Mouse (Mus musculus): ENCODE data around the gene Man2a1.
A peak's percentile ranks its signal among the peaks of the same experiment; 100 is the strongest.

The Man2a1 gene

DNA sequence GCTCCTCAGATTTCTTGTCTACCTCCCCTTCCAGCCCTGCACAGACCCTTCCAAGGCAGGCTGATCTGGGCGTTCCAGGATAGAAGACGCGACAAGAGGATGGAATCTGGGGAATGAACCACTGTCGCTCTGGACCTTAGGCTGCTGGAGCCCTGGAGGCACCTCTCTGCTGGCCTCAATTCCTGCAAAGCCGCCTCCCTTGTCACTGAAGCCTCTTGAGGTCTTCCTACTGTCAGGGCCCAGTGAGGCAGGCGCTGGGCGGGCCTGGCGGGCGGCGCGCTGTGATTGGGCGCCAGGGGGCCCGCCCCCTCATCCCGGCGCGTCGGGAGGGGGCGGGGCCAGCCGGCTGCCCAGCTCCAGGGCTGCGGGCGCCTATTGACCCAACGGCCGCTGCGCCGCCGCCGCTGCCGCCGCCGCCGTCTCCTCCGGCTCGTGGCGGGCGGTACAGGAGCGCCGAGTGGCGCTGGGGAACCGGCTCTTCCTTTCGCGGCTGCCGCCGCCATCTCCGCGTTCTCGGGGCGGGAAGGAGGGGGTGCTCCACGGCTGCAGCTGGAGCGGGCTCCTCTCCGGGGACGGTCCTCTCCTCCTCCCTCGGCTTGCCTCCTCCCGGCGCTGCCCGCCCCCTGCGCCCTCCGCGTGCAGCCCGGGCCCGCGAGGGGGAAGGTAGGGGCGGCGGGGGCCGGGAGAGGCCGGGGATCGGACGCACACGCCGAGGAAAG, at the start of gene Man2a1:
TSS of gene Man2a1 (plus strand) at position 365 of the 719 bp plus-strand sequence.
- peak; percentile 84 for DNase-seq (ENCODE audit: low read depth, low spot score)

DNA sequence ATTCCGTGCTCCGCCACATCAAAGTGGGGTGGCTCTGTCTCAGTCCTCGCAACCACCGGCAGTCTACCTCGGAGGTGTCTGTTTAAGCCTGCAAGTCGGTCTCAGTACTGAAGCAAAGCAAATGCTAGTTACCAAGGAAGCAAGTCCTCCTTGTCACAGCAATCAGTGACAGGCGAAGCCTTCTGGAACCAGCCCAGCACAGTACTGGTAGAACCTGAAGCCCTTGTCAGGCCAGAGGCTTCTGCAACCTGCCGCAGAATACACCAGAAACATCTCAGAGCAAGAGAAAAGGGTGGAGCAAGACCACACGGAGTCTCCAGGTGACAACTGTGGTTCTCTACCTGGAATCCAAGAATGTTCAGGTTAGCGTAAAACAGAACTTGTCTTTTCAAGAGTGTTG, 47.2 kb upstream of the Man2a1 start:
- no peak for DNase-seq (ENCODE audit: low read depth, low spot score)

DNA sequence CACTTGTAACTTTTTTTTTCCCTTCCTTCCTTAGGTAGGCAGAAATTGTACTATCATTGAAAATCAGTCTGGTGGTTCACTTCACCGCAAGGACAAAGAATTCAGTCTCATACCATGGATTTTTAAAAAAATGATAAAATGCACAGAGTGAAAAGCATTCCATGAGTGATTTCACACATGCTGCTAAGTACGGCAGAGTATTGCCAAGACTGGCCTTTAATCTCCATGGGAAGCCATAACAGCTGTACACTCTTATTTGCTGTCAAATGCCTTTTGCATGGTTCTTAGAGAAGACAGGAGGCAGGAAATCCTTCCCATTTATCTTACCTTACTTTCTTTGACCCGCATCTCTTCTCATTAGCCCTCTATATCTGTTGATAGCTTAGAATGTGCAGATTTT, 45.6 kb upstream of the Man2a1 start:
- no peak for DNase-seq (ENCODE audit: low read depth, low spot score)

DNA sequence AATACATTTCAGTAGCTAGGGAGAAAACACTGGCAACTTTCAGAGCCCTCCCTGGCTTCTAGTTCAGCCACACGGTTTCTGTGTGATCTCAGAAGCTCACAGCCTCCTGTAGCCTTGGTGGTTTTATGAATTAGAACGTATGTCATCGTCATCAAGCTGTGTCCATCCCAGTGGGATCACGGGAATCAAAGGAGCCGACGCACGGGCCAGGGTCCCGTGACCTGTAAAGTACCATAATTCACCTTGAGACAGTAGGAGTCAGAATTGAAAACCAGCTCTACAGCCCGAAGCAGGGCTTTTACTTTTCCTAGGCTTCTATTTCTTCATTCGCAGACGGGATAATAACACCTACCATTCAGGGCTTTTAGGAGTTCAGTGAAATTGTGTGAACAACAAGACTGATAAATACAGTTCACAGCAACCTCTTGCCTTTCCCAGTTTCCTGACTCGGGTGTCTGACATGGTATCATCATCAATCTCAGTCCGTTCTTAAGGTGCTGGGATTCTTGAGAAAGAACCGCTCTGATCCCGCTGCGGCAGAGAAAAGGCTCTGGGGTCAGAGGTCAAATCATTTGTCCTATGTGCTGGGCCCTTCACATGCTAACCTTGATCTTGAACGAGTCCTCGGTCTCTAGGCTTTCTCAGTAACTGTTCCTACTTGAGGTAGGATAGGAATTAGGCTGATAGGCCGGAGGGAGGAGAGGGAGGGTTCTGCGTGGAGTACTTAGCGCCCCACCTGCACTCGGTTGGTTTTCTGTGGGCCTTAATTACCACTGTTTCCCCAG, 43.7 kb upstream of the Man2a1 start:
- DNase-seq (ENCODE audit: low read depth, low spot score), result no peak

DNA sequence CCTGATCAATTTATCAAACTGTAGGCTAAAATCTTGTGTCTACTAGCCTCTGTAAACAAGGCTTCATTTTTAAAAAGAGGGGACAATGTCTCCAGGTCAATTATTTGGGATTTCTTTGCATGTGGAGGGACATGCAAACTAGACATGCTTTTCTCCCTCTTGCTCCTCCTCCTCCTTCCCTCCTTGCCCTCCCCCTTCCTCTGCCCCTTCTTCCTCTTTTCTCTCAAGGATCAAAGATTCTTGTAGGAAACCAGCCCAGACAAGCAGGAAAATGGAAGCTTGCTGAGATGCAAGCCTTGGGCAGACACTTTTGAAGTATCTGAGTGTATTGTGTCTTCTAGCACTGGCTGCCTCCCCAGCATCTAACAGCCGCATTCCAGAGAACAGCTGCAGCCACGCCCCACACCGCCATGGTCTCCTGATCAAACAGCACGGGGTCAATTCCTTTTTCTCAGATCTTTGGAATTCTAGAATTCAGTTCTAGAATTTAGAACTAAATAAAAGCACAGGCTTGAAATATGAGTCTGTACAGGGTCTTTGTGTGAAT, 41.5 kb upstream of the Man2a1 start:
- DNase-seq (ENCODE audit: low read depth, low spot score), result peak; percentile 53

DNA sequence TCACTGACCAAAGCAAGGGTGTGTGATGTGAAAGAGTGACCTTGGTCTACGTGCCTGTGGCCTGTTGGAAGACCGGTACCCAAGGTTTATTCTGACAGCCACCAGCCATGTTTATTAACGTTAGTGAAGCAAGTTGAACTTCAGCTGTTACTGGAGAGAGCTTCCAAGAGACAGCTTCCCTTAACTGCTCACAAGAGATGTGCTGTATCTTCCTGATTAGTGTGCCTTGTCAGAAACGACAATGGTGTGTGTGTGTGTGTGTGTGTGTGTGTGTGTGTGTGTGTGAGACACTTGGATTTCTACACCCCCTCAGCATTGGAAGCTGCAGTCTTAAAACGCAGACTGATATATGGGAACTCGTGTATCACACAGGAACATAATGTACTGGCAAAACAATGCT, 34.1 kb upstream of the Man2a1 start:
- no peak for DNase-seq (ENCODE audit: low read depth, low spot score)

DNA sequence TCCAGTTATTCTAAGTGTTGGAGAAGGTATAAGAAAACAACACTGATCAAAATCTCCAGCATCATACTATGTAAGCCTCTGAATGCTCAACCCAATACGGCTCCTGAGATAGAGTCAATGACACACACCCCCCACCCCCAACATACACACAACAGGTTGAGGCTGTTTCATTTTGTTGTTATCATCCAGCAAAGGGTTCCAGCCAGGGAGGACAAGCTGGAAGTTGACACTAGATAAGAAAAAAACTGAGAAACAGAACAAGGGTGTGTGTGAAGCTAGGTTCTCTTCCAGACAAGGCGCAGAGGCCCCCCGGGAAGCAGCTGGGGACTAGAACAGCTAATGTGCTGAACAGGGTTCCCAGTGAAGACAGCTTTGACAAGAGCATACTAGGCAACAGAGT, 33.0 kb upstream of the Man2a1 start:
- no peak for DNase-seq (ENCODE audit: low read depth, low spot score)

DNA sequence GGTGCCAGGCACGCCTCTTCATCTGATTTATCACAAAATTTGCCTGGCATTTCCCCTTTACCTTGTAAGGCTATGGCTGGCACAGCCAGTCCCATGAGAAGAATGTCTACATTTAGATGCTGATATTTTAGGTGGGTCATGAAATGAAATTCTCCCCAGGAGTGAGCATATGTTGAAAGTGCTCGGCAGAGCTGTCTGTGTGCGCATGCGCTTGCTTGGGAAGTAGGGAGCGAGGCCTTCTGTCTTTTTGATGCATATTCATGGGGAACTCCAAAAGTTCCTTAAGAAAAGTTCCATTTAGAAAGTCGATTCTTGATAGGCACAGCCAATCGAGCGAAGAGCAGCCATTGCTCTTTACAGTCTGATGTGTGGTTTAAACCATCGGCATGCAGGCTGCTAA, 26.6 kb upstream of the Man2a1 start:
- DNase-seq (ENCODE audit: low read depth, low spot score), result no peak

DNA sequence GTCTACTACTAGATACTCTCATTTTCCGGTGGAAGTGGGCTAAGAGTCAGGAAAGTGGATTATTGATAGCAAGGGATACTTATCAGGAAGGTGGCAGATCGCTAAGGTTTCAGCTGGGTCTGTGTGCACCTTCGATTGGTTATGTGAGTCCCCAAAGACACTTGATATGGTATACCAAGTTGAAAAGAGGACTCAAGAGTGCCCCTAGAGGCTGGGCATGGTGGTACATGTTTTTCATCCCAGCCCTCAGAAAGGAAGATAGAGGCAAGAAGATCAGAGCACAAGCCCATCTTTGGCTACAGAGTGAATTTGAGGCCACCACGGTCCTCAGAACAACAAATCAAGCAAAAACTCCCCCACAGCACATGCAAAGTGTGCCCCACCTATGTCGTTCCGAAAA, 25.3 kb upstream of the Man2a1 start:
- DNase-seq (ENCODE audit: low read depth, low spot score), result peak; percentile 39

DNA sequence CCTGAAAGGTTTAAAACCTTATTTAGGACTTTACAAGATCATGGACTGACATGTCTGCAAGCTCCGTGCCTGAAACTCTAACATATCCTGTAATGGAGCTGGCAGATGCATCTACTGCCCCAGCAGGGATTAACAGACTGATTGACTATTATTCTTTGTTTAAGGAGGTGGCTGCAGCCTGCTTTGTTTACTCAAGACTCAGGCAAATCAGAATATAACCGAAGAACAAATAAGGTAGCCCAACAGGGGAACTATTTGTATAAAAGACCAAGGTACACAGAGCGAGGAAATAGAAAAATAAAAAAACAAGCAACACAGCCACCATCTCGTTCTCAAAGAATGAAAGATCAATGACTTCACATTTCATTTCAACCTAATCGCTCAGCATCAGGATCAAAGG, 23.1 kb upstream of the Man2a1 start:
- no peak for DNase-seq (ENCODE audit: low read depth, low spot score)

DNA sequence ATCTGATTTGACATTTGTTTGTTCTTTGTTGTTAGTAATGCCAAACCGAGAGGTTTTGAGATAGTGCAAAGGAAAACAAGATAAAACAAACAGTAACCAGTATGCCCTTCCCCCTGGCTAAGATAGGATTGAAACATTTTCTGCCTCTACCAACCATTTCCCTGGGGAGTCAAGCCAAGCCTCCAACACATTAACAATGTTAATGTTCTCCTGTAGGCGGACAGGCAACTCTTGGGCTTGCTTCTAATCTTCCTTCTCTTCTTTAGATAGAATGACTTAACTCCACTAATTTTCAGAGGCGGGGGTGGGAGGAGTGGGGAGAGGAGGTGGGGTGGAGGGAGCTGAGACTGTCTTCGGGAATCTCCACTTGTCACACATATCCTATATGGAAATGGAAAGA, 22.2 kb upstream of the Man2a1 start:
- DNase-seq (ENCODE audit: low read depth, low spot score), result peak; percentile 38

DNA sequence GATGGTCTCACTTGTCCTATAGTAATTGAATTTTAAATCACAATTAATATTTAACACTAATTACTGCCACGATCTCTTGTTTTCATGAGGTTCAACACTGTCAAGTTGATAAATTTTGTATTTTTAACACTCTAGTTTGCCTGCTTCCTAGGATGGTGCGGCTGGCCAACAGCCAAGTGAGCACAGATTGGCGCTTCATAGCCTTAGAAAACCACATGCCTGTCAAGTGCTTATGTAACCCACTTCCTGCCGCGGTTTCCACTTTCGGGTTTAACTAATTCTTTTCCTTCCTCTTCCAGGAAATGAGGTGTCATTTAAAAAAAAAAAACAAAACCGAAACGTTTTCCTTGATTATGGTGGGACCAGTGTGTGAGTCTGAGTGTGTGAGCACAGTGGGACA, 20.8 kb upstream of the Man2a1 start:
- DNase-seq (ENCODE audit: low read depth, low spot score), result no peak

DNA sequence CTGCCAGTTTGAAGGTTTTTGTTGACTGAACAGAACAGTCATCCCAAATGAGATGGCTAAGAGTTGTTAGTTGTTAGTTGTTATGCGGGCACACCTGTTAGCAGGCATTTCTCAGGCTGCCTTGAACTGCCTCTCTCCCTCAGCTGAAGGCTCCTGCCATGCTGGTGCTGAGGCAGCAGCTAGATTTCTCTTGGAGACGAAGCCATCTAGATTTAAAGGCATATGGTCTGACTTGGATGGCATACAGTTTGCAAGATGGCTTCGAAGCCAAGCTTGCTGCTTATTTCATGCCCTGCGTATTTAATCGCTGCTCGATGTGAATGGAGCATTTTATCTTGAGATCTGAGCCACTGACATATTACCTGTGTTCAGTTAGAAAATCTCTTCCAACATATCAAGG, 19.4 kb upstream of the Man2a1 start:
- DNase-seq (ENCODE audit: low read depth, low spot score), result no peak

DNA sequence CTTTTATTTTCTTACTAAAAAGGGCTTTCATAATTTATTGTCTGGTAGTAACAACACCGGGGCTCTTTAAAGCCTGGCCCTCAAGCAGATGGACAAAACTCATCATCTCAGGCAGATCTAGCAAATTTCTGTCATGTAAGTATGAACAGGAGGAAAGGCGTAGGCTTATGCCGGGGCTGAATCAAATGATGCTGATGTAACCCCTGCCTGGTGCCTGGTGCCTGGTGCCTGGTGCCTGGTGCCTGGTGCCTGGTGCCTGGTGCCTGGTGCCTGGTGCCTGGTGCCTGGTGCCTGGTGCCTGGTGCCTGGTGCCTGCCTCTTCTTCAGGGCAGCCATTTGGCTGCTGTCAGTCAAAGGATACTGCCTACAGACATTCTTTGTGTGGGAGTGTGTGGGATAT, 18.6 kb upstream of the Man2a1 start:
- DNase-seq (ENCODE audit: low read depth, low spot score), result no peak

DNA sequence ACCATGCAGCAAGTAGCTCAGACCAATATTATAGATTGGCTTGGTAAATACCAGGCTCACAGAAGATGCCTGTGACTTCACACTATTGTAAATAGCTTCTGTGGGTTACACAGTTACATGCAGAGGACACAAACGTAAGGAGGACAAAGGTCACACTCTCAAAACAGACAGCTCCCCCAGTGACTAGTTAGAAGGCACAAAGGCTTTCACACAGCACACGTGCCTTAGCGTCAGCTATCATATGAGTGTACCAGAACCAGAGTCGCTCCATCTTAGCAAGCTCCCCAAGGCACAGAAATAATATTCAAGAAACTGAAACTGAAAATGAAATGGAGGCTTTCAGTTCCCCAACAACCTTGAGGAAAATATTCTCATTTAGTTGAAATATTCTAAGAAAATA, 10.1 kb upstream of the Man2a1 start:
- DNase-seq (ENCODE audit: low read depth, low spot score), result no peak

DNA sequence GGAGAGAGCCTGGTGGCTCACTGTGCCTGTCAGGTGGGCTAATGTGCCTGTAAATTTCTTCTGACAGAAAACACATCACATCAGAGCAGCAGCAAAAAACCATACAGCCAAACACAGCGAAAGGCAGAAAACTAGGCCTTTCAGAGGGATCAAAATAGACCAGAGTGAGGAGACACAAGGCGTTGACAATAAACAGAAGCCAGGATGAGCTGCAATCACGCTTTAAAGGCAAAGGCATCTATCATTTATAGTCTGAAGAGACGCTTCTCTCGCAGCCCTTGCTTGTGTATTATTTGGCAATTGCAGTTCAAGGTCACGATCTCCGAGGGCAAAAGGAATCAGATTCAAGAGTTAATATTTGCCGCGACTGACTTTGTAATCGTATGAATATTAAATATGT, 9.2 kb upstream of the Man2a1 start:
- DNase-seq (ENCODE audit: low read depth, low spot score), result no peak

DNA sequence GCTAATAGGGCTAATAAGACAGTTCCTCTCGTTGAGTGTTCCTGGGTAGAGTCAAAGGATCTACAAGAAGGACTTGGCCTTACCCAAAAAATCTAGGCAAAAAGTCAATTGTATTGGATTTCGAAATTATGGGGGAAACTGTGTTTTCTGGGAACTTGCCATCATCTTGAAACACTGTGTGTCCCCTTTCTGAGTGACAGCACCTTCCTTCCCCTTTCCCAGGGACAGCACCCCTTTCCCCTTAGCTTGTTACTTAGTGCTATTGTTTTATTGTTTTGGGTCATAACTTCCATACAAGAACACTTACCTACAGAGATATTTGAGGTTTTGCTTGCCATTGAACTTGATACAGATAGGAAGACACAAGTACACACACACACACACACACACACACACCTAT, 8.2 kb upstream of the Man2a1 start:
- no peak for DNase-seq (ENCODE audit: low read depth, low spot score)

DNA sequence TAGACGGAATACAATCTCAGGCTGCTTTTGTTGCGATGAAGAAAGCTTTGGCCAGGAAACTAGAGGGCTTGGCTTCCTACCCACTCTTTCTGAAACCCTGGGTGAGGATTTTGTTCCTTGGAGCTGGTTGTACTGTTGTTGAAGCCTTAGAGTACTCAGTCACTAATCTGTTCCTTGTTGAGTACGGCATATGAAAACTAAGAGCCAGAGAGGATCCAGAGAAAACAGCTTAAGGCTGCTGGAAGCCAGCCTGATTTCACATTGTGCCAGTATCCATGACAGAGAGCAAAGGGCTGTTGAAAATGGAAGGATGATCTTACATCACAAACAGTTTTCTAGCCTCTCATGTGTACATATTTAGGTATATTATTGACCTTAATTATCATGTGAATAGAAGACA, 7.7 kb upstream of the Man2a1 start:
- DNase-seq (ENCODE audit: low read depth, low spot score), result no peak

DNA sequence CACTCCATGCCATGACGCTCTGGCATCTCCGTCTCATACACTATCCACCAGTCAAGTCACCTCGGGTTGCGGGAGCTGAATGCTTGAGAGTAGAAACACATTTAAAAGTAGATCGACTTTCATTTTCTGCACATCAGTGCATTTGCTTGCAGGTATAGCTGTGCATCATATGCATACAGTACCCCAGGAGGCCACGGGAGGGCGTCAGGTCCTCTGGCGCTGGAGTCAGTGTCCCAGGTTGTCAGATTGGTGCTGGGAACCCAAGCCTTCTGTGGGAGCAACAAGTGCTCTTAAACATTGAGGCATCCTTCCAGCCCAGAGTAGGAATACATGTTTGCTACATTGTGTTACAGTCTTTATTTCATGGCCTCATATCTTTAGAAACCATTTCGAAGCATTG, 2.8 kb upstream of the Man2a1 start:
- DNase-seq (ENCODE audit: low read depth, low spot score), result no peak

DNA sequence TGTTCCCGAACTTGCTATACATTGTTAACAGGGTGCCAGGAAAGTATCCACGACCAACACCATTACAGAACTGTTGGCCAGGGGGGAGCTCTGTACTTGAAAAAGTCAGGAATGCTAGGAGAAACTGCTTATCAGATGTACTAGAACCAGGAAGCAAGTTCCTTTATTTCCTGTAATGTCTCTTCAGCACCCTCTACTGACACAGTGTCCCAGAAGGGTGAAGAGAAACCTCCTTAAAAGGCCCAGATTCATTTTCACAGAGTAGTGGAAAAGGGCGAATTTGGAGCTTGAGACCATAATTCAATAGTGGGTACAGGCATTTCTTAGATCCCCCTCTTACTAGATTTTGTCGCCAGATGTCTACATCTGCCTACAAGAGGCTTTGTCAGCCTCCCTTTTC, 620 bp upstream of the Man2a1 start:
- peak; percentile 92 for DNase-seq (ENCODE audit: low read depth, low spot score)

DNA sequence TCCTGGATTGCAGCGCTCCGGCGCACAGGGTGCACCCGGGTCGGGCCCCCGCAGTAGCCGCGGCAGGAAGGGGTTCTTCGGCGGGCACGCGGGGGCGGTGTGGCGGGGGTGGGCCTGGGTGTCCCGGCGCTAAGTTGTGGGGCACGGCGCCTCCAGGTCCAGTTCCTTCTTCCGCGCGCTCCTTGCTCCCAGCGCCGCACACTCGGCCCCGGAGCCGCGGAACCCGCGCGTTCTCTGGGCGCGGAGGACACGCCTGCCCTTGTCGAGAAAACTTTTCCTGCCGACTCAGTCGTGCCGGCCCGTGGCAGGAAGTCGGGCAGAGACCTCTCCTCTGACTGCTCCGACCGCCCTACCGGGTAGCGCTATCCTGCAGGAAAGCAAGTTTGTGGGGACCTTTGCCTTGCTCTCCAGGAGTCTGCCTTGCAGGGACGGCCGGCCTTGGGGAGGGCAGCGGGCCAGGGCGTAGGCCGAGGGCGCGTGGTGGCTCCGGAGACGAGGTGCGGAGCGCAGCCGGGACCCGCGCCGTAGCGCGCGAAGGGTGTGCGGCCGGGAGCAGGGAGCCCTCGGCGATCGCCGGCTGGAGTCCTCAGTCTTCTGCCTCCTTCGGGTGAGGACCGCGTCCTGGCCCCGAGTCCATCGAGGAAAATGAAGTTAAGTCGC, 685 bp downstream of the Man2a1 start:
- DNase-seq (ENCODE audit: low read depth, low spot score), result peak; percentile 56

DNA sequence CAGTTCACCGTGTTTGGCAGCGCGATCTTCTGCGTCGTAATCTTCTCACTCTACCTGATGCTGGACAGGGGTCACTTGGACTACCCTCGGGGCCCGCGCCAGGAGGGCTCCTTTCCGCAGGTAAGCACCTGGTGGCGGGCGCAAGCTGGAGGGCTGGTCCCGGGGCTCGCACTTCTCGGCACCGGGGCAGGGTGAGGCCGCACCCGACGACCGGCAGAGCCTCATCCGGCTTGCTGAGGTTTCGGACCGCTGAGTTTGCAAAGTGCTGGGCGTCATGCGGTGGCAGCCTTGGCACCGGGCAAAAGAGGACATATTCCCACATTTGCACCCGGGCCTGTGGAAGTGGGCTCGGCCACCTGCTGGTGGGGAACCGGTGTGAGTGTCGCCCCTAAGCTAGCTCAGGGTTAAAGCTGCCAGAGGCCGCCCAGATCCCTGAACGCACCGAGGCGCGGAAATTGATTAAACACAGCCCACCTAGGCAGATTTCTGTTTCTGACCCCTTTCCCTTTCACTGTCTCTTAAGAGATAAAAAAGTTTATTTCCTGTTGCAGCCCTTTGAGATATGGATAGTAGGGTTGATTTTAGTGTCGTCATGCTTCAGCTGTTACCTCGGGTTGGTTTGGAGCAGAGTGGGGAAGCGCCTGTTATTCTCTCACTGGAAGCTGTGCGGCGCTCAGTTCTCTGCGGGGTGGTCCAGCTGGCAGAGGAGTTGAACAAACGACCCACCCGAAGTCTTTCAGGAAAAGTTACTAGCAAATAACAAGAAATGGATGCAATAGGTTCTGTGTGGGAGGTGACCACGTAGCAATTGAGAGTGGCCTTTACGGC, 1.4 kb downstream of the Man2a1 start:
- DNase-seq (ENCODE audit: low read depth, low spot score), result peak; percentile 75

All from 3T3-L1 (cell line).